Mouse (Mus musculus) lung, embryonic 15.5 days (tissue): ENCODE results near the gene Mmp14. TPM values are rescaled to one million over a fixed set of nuclear protein-coding genes. Genes with fewer than 3 reads are reported as not detected.

Experiments used
- ATAC-seq: fragments of 200-750 bp; cut with Nextera tagmentation; 2 replicates; pipeline ENCODE4 v1.8.0; 2017; ENCODE audit warnings: moderate number of reproducible peaks, borderline replicate concordance; ENCODE audit not compliant: low FRiP score, low TSS enrichment; ENCODE audit errors: extremely low read depth
- H3K27ac ChIP-seq: fragments of 300-500 bp; sonication (generic); 2 replicates; pipeline ENCODE4 v1.5.1; 2015; ENCODE audit warnings: moderate library complexity, mild to moderate bottlenecking, inconsistent platforms
- H3K27me3 ChIP-seq: fragments of 300-500 bp; sonication (generic); 2 replicates; pipeline ENCODE4 v1.6.1; 2015; ENCODE audit warnings: inconsistent platforms
- H3K36me3 ChIP-seq: fragments of 300-500 bp; sonication (generic); 2 replicates; pipeline ENCODE4 v1.6.1; 2015; ENCODE audit warnings: inconsistent platforms
- H3K4me1 ChIP-seq: fragments of 300-500 bp; sonication (generic); 2 replicates; pipeline ENCODE4 v1.6.1; 2015; ENCODE audit warnings: inconsistent platforms
- H3K4me2 ChIP-seq: fragments of 300-500 bp; sonication (generic); 2 replicates; pipeline ENCODE4 v1.6.1; 2015; ENCODE audit warnings: inconsistent platforms, mild to moderate bottlenecking, moderate library complexity
- H3K4me3 ChIP-seq: fragments of 300-500 bp; sonication (generic); 2 replicates; pipeline ENCODE4 v1.5.1; 2015; ENCODE audit warnings: mild to moderate bottlenecking, inconsistent platforms
- H3K9ac ChIP-seq: fragments of 300-500 bp; sonication (generic); 2 replicates; pipeline ENCODE4 v1.6.1; 2015; ENCODE audit warnings: inconsistent platforms
- H3K9me3 ChIP-seq: fragments of 300-500 bp; sonication (generic); 2 replicates; pipeline ENCODE4 v1.6.1; 2016; ENCODE audit warnings: inconsistent platforms
- WGBS: fragments of 180-500 bp; shearing (Covaris S2); methylation state at CpG from one replicate; pipeline ENCODE4 v1.1.7; 2015; 5-methylcytosine and 5-hydroxymethylcytosine counted together
- polyA plus RNA-seq: library from polyadenylated mRNA; unstranded; fragments of >200 nt; fragmentation: Nextera tagmentation; extraction: Ambion mirVana; gene quantifications from 2 replicates; pipeline ENCODE4 v1.2.1, GENCODE M21; 2015

Mmp14 gene
- polyA plus RNA-seq, 1 experiment from 2014 or later, result 182 TPM

- WGBS, result 29% methylated on average over 7 of the region's 7 CpGs
- Histone ChIP-seq H3K36me3 (0 out of 2 replicates have a peak, but pooled peaks cover 4% of the 10 kb centered on the region), H3K27ac (peak overlapping the region; percentile 99)
Measured at GRCm38 (mm10) chr14:54429332-54430093, 1.9 kb upstream of the Mmp14 start.

DNA sequence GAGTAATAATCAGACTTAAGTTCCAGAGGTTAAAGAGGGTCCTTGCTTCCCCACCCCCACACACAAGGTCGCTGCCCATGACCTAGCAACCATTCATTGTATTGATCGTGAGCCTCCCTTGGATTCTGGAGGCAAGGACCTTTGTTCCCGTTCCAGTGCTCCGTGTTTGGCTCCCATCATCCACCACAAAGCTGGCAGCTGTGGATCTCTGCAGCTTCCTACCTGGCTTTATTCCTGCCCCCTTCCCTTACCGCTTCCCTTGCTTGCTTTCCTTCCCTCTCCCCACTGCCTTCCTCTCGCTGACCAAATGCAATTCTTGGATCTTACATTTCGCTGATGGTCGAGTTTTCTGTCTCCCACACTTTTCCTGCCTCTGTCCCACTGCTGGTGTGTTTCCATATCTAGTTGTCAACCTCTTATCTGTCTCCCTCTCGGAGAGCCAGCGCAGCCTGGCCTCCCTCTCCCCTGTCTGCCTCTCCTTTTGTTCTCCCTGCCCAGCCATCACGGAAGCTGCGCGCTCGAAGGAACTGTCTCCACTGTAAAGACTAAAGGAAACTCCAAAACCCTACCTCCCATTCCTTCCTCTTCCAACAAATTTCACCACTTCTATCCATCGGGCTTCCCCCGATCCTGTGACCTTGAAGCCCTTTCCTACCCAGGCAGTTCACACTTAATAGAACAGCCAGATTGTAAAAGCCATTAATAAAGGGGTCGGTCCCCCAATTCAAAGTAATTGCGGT, 836 bp upstream of the Mmp14 start:
- no peak for ATAC-seq
- 5% methylated on average over 18 of the region's 18 CpGs for WGBS
- Histone ChIP-seq H3K9ac (peak overlapping the region; percentile 97), H3K9me3 (no peaks in the 10 kb centered on the region), H3K4me2 (peak overlapping the region; percentile 77), H3K36me3 (peaks cover 9% of the 10 kb centered on the region), H3K27ac (peak overlapping the region; percentile 99), H3K27me3 (no peaks in the 10 kb centered on the region), H3K4me1 (peaks cover 66% of the 10 kb centered on the region), H3K4me3 (peak overlapping the region; percentile 85)

More at GRCm38 (mm10) chr14:54429332-54430093, 1.9 kb upstream of the Mmp14 start:
- Histone ChIP-seq H3K4me2 (peak overlapping the region; percentile 77), H3K27me3 (no peaks in the 10 kb centered on the region), H3K9ac (0 out of 2 replicates have a peak overlapping the region, but pooled peaks have one; percentile 97), H3K9me3 (no peaks in the 10 kb centered on the region), H3K4me3 (no peak overlapping the region), H3K4me1 (peaks cover 58% of the 10 kb centered on the region)
- ATAC-seq, result no peak

- H3K27me3 ChIP-seq, result no peaks in the 10 kb centered on the region
- under 1% methylated on average over 54 of the region's 54 CpGs for WGBS
- peaks cover 63% of the 10 kb centered on the region for H3K4me1 ChIP-seq
- H3K9me3 ChIP-seq, result no peaks in the 10 kb centered on the region
- H3K36me3 ChIP-seq, result peaks cover 26% of the 10 kb centered on the region
- peak overlapping the region; percentile 77 for H3K4me2 ChIP-seq
- peak overlapping the region; percentile 85 for H3K4me3 ChIP-seq
- ATAC-seq, result peak; percentile 21
- peak overlapping the region; percentile 99 for H3K27ac ChIP-seq
- peak overlapping the region; percentile 97 for H3K9ac ChIP-seq
Measured at GRCm38 (mm10) chr14:54432078-54432836, 845 bp downstream of the Mmp14 start.

DNA sequence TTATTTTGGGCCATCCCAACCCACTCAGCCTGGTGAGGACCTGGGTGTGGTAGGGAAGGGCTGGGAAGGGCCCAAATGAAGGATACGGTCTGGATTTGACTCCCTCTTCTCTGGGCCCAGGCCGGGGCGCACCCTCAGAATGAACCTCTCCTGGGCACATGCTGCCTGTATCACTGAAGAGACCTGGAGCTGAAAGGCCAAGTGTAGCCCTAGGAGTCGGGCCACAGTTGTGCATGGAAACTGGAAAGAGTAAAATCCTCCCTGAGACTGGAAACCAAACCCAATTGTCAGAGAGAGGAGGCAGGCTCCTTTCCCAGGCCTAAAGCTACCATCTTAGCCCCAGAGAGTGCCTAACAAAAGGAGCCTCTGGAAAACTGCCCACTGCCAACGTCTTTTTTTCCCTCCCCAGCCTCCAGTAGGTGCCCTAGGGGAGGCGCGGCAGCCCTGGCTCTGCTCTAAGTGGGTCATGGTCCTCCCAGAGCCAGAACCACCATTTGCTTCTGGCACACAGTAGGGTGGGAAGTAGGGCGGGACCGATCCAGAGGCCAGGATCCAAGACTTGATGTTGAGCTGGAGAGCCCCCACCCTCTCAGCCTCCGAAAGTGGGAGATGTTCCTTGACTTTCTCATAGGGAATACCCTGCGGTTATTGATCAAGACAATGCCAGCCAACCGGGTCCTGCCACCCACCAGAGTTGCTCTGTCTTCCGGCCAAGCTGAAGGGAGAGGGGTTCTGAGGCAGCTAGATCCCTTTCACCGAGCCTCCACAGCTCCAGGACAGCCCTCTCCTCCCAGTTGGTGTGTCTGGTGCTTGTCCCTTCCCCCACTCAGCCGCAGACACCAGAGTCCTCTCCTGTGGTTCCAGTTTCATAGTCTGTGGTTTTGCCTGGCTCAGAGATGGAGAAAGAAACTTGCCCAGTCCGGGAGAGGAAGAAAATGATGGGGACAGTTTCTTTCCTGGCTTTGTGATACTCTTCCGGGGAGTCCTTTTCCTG, 1.7 kb downstream of the Mmp14 start:
- peak overlapping the region; percentile 99 for H3K27ac ChIP-seq
- peaks cover 58% of the 10 kb centered on the region for H3K4me1 ChIP-seq
- 0 out of 2 replicates have a peak, but pooled peaks have one; percentile 12 for ATAC-seq
- H3K9ac ChIP-seq, result peak overlapping the region; percentile 97
- H3K9me3 ChIP-seq, result no peaks in the 10 kb centered on the region
- no peaks in the 10 kb centered on the region for H3K27me3 ChIP-seq
- peak overlapping the region; percentile 85 for H3K4me3 ChIP-seq
- H3K36me3 ChIP-seq, result peaks cover 33% of the 10 kb centered on the region
- peak overlapping the region; percentile 77 for H3K4me2 ChIP-seq
- 18% methylated on average over 17 of the region's 17 CpGs for WGBS

- H3K4me2 ChIP-seq, result peak overlapping the region; percentile 77
- peaks cover 50% of the 10 kb centered on the region for H3K4me1 ChIP-seq
- no peaks in the 10 kb centered on the region for H3K9me3 ChIP-seq
- peaks cover 38% of the 10 kb centered on the region for H3K36me3 ChIP-seq
- H3K27ac ChIP-seq, result peak overlapping the region; percentile 99
- H3K27me3 ChIP-seq, result no peaks in the 10 kb centered on the region
- 50% methylated on average over 12 of the region's 12 CpGs for WGBS
- ATAC-seq, result no peak
- H3K9ac ChIP-seq, result peak overlapping the region; percentile 97
- peak overlapping the region; percentile 85 for H3K4me3 ChIP-seq
Measured at GRCm38 (mm10) chr14:54433941-54434531, 2.6 kb downstream of the Mmp14 start.

DNA sequence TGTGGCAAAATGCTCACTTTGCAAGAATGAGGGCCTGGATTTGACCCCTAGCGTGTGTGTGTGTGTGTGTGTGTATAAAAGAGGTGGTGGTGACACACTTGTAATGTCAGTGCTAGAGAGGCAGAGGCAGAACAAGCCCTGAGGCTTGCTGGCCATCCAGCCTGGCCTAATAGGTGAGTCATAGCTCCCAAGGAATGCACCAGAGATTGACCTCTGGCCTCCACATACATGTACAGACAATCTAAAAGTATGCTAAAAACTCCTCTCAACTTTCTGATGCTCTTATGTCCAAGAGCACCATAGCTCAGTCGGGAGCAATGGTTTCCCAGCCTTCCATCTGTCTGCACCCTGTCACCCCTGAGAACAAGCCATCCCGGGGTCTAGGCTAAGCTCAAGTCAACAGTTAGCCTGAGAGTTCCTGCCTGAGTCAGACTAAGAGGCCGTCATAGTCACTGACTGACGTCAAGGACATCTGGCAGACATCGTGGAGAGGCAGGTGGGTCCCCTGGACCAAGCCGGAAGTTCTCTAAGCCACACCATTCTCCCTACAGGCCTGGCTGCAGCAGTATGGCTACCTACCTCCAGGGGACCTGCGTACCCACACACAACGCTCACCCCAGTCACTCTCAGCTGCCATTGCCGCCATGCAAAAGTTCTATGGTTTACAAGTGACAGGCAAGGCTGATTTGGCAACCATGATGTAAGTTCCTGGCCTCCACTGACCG, 3.9 kb downstream of the Mmp14 start:
- WGBS, result 75% methylated on average over 11 of the region's 11 CpGs
- H3K4me3 ChIP-seq, result no peak overlapping the region
- ATAC-seq, result no peak
- H3K27ac ChIP-seq, result no peak overlapping the region
- H3K4me2 ChIP-seq, result no peak overlapping the region
- H3K9me3 ChIP-seq, result no peaks in the 10 kb centered on the region
- H3K27me3 ChIP-seq, result no peaks in the 10 kb centered on the region
- H3K36me3 ChIP-seq, result peaks cover 51% of the 10 kb centered on the region
- H3K9ac ChIP-seq, result no peak overlapping the region
- H3K4me1 ChIP-seq, result peaks cover 37% of the 10 kb centered on the region

GRCm38 (mm10) chr14:54439155-54439554, 7.7 kb downstream of the Mmp14 start:
- Histone ChIP-seq H3K27ac (no peak overlapping the region), H3K9ac (no peak overlapping the region), H3K4me1 (peaks cover 35% of the 10 kb centered on the region), H3K4me2 (no peak overlapping the region), H3K27me3 (no peaks in the 10 kb centered on the region), H3K4me3 (no peak overlapping the region), H3K36me3 (peaks cover 64% of the 10 kb centered on the region), H3K9me3 (no peaks in the 10 kb centered on the region)
- 82% methylated on average over 12 of the region's 12 CpGs for WGBS
- ATAC-seq, result no peak

DNA sequence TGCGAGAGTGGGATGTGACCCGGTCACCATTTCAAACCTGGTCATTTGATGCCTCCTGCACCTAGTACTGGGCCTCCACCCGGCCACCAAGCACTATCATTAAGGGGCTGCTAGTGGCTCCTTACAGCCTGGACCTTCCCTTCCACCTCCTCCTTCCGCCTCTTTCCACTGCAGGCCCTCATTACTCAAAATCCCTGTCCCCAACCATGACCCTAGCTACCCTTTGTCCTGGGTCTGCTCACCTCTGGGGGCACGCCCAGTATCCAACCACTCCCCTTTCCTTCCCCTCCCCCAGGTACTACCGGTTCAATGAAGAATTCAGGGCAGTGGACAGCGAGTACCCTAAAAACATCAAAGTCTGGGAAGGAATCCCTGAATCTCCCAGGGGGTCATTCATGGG, 8.2 kb downstream of the Mmp14 start:
- Histone ChIP-seq H3K27me3 (no peaks in the 10 kb centered on the region), H3K36me3 (peaks cover 64% of the 10 kb centered on the region), H3K4me3 (no peak overlapping the region), H3K4me1 (peaks cover 31% of the 10 kb centered on the region), H3K9ac (no peak overlapping the region), H3K9me3 (no peaks in the 10 kb centered on the region), H3K4me2 (no peak overlapping the region), H3K27ac (no peak overlapping the region)
- 62% methylated on average over 7 of the region's 7 CpGs for WGBS
- no peak for ATAC-seq

GRCm38 (mm10) chr14:54440538-54440937, 9.1 kb downstream of the Mmp14 start:
- no peak overlapping the region for H3K27ac ChIP-seq
- H3K4me1 ChIP-seq, result peaks cover 21% of the 10 kb centered on the region
- WGBS, result 88% methylated on average over 14 of the region's 14 CpGs
- H3K36me3 ChIP-seq, result peaks cover 60% of the 10 kb centered on the region
- no peaks in the 10 kb centered on the region for H3K9me3 ChIP-seq
- no peaks in the 10 kb centered on the region for H3K27me3 ChIP-seq
- no peak overlapping the region for H3K9ac ChIP-seq
- H3K4me2 ChIP-seq, result no peak overlapping the region
- no peak overlapping the region for H3K4me3 ChIP-seq
- no peak for ATAC-seq

DNA sequence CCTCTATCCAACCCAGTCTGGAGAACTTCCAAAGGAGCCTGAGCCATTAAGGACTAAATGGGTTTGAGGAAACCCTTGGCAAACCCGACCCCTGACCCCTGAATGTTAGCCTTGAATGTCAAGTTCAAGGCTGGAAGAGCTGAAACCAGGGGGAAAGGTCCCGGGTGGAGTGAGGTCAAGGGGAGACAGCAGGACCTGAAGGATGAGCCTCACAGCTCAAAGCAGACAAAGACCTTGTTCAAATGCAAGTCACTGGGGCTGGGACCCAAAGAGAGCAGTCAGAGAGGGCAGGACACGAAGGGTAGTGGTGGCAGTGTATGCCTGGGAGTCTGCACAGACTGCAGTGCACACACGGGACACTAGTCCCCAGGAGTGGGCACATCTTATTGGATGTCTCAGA, 10.0 kb downstream of the Mmp14 start:
- WGBS, result 71% methylated on average over 4 of the region's 4 CpGs
- Histone ChIP-seq H3K4me2 (no peak overlapping the region), H3K9ac (no peak overlapping the region), H3K4me1 (peaks cover 17% of the 10 kb centered on the region), H3K36me3 (peaks cover 51% of the 10 kb centered on the region), H3K27ac (no peak overlapping the region), H3K27me3 (no peaks in the 10 kb centered on the region), H3K4me3 (no peak overlapping the region), H3K9me3 (no peaks in the 10 kb centered on the region)
- ATAC-seq, result no peak
